Mouse (Mus musculus) kidney, postnatal 0 days (tissue): ENCODE measurements at regions not wholly inside any gene's neighbourhood (a gene's known extent, or its start where the extent isn't known, plus 50 kb on each side); places are given as distances from the start of the nearest gene placed in this dataset.
"Not testable (repeated sequence)": the region's sequence is repeated elsewhere in the genome, so short reads cannot be mapped to it uniquely, and the experiment has no call there.

Source experiments
- ATAC-seq: fragments of 200-750 bp; cut with Nextera tagmentation; replicated peaks from 2 replicates; pipeline ENCODE4 v1.8.0; 2017; ENCODE audit warnings: low read depth, moderate number of reproducible peaks, moderate TSS enrichment, moderate library complexity; ENCODE audit not compliant: low FRiP score
- DNase-seq: peaks from one replicate; pipeline ENCODE4 v3.0.0-alpha.2; 2016; ENCODE audit warnings: low spot score
- H3K27ac ChIP-seq: fragments of 300-500 bp; sonication (generic); 2 replicates; pipeline ENCODE4 v1.5.1; 2014; ENCODE audit warnings: mild to moderate bottlenecking
- H3K27me3 ChIP-seq: fragments of 300-500 bp; sonication (generic); 2 replicates; pipeline ENCODE4 v1.6.1; 2014; ENCODE audit warnings: low read length, mixed read lengths; ENCODE audit not compliant: insufficient read depth
- H3K36me3 ChIP-seq: fragments of 300-500 bp; sonication (generic); 2 replicates; pipeline ENCODE4 v1.6.1; 2014; ENCODE audit warnings: low read length, mixed read lengths; ENCODE audit not compliant: insufficient read depth
- H3K4me1 ChIP-seq: fragments of 300-500 bp; sonication (generic); replicated peaks from 2 replicates; pipeline ENCODE4 v1.6.1; 2014; ENCODE audit warnings: antibody characterized with exemption, low read length, mixed read lengths; ENCODE audit not compliant: insufficient read depth
- H3K4me2 ChIP-seq: fragments of 300-500 bp; sonication (generic); 2 replicates; pipeline ENCODE4 v1.6.1; 2014; ENCODE audit warnings: mild to moderate bottlenecking, low read length, moderate library complexity, mixed read lengths
- H3K4me3 ChIP-seq: fragments of 300-500 bp; sonication (generic); replicated peaks from 2 replicates; pipeline ENCODE4 v1.5.1; 2014; ENCODE audit warnings: low read depth, low read length
- H3K9ac ChIP-seq: fragments of 300-500 bp; sonication (generic); 2 replicates; pipeline ENCODE4 v1.6.1; 2014; ENCODE audit warnings: low read depth, low read length
- H3K9me3 ChIP-seq: fragments of 300-500 bp; sonication (generic); replicated peaks from 2 replicates; pipeline ENCODE4 v1.6.1; 2016; ENCODE audit warnings: low read length, inconsistent platforms, mixed read lengths
- CTCF ChIP-seq: IDR thresholded peaks from 2 replicates; pipeline ENCODE4 v1.5.1; 2016; ENCODE audit warnings: antibody characterized with exemption, low read depth, mild to moderate bottlenecking, moderate library complexity
- WGBS: fragments of 180-500 bp; shearing (Covaris S2); extraction: QIAGEN DNeasy Blood & Tissue Kit; methylation state at CpG from one replicate; pipeline ENCODE4 v1.1.7; 2014; 5-methylcytosine and 5-hydroxymethylcytosine counted together

DNA sequence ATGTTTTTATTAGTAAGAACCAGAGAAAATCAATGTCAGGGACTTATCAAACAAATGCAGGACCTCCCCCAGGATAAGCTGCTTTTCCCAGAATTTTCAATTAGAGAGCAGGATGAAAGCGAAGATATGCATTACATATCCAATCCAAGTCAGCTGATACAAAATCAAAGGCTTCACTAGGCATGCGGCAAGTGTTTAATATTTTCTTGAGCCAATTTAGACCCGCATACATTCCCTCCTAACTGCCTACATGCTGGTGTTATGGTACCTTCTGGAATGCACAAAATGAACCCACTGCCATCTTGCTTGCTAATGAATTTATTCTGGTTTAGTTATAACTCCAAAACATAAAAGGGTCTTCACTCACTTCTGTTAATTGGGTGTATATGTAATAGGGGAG, 112.9 kb upstream of the Prl start:
- H3K36me3 ChIP-seq, result no peaks in the 10 kb centered on the region
- no peak overlapping the region for H3K4me2 ChIP-seq
- no peak for TF ChIP-seq CTCF
- no peak overlapping the region for H3K27ac ChIP-seq
- 96% methylated on average over 3 of the region's 3 CpGs for WGBS
- no peak overlapping the region for H3K4me3 ChIP-seq
- no peak for DNase-seq
- ATAC-seq, result no peak
- H3K4me1 ChIP-seq, result no peaks in the 10 kb centered on the region
- H3K9me3 ChIP-seq, result no peaks in the 10 kb centered on the region
- no peaks in the 10 kb centered on the region for H3K27me3 ChIP-seq
- no peak overlapping the region for H3K9ac ChIP-seq

DNA sequence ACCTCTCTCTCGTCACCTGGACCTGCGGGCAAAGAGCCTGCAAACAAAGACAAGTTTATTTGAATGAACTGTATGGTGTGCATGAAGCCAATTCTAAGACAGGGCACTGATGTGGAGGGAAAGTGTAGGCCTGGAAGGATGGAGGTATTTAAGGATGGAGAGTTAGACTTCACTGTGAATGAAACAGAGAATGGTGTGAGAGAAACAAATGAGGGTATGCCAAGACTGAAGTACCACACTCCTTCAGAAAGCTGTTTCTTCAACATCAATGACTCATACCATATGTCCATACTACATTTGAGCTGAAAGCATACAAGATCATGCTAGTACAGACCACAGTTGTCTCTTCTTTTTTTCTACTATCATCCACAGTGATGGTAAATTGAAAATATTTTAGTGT, 105.9 kb upstream of the Prl start:
- DNase-seq, result no peak
- no peaks in the 10 kb centered on the region for H3K27me3 ChIP-seq
- H3K36me3 ChIP-seq, result no peaks in the 10 kb centered on the region
- H3K4me3 ChIP-seq, result no peak overlapping the region
- no peaks in the 10 kb centered on the region for H3K9me3 ChIP-seq
- ATAC-seq, result no peak
- H3K4me1 ChIP-seq, result no peaks in the 10 kb centered on the region
- no peak overlapping the region for H3K4me2 ChIP-seq
- no peak overlapping the region for H3K27ac ChIP-seq
- no peak overlapping the region for H3K9ac ChIP-seq
- WGBS, result 98% methylated on average over 2 of the region's 2 CpGs
- no peak for TF ChIP-seq CTCF

DNA sequence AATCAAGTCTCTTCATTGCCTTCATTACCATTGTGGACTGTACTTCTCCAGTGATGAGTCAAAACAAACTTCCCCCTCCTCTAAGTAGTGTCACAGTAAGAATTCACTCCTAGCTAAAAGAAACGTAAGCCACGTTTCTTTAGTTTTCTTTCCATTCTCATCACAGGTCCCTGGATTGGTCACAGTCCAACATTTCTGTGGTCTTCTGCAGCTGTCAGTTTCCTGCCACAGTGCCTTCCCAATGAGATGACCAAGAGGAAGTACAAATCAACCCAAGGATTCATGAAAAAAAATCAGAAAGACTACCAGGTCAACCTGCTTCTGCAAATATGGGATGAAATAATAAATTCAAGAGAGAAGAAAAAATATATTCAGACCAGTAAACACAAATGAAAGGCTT, 103.5 kb upstream of the Prl start:
- Histone ChIP-seq H3K27me3 (no peaks in the 10 kb centered on the region), H3K9ac (no peak overlapping the region), H3K27ac (no peak overlapping the region), H3K4me2 (no peak overlapping the region), H3K4me3 (no peak overlapping the region), H3K9me3 (no peaks in the 10 kb centered on the region), H3K4me1 (no peaks in the 10 kb centered on the region), H3K36me3 (no peaks in the 10 kb centered on the region)
- 74% methylated on average over 2 of the region's 2 CpGs for WGBS
- TF ChIP-seq CTCF, result no peak
- no peak for ATAC-seq
- DNase-seq, result no peak

DNA sequence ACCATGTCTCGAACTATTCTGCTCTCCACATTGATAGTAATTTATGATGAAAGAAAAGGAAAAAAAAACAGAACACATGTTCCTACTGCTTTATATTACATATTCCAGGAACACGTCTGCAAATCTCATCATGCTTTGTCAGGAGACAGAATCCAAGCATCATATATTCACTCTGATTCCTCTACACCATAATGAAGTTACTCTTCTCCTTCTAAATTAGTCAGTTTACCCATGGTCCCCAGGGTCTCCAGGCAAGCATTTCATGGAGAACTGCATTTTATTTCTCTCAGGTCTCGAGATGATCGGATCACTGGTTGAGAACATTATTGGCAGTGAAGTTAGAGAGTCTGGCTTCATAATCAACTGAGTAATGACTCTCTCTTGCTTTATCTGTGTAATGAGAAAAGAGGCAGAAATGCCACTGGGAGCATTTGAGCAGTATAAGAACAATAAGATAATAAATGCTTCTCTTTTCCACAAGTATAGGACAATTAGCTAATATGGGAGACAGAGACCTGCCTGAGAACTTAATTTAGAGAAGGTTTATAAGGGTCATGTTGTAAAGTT, 97.8 kb upstream of the Prl start:
- DNase-seq (no peak), ATAC-seq (no peak)
- TF ChIP-seq CTCF, result no peak
- Histone ChIP-seq H3K36me3 (no peaks in the 10 kb centered on the region), H3K4me3 (no peak overlapping the region), H3K27ac (no peak overlapping the region), H3K9ac (no peak overlapping the region), H3K27me3 (no peaks in the 10 kb centered on the region), H3K9me3 (no peaks in the 10 kb centered on the region), H3K4me2 (no peak overlapping the region), H3K4me1 (no peaks in the 10 kb centered on the region)
- WGBS, result 65% methylated on average over 4 of the region's 4 CpGs

DNA sequence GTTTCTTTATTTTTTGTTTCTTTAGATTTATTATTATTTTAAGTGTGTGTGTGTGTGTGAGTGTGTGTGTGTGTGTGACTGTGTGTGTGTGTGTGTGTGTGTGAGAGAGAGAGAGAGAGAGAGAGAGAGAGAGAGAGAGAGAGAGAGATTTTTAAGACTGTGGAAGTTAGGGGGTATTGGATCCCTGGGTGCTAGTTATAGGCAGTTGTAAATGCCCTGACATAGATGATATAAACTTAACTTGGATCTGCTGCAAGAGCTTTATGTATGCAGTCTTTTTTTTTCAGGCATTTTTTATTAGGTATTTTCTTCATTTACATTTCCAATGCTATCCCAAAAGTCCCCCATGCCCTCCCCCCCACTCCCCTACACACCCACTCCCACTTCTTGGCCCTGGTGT, 96.8 kb upstream of the Prl start:
- not testable (repeated sequence) for H3K4me3 ChIP-seq, ATAC-seq, H3K4me1 ChIP-seq, H3K4me2 ChIP-seq, H3K9me3 ChIP-seq, H3K27ac ChIP-seq, H3K27me3 ChIP-seq, H3K9ac ChIP-seq, DNase-seq, H3K36me3 ChIP-seq

DNA sequence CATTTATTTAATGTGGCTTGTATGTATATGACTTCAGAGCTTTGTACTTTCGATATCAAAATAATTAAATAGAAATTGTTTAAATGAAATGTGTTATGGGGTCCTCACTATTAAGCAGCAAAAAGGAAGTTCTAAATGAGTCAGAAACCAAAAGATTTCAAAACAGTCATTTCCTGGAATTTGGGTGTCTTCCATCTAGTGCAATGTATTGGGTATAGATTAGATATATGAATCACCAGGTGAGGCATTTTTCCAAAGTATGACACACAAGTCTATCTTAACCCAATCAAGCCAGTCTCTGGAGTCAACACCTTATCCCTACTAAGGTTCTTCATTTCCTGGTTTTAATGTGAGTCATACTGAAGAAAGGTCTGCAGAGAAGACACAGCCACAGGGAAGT, 81.3 kb upstream of the Prl start:
- Histone ChIP-seq H3K4me2 (no peak overlapping the region), H3K36me3 (no peaks in the 10 kb centered on the region), H3K9me3 (no peaks in the 10 kb centered on the region), H3K27ac (no peak overlapping the region), H3K4me3 (no peak overlapping the region), H3K4me1 (no peaks in the 10 kb centered on the region), H3K27me3 (no peaks in the 10 kb centered on the region), H3K9ac (no peak overlapping the region)
- DNase-seq (no peak), ATAC-seq (no peak)
- WGBS, result 95% methylated on average over 1 of the region's 1 CpGs
- TF ChIP-seq CTCF, result no peak

DNA sequence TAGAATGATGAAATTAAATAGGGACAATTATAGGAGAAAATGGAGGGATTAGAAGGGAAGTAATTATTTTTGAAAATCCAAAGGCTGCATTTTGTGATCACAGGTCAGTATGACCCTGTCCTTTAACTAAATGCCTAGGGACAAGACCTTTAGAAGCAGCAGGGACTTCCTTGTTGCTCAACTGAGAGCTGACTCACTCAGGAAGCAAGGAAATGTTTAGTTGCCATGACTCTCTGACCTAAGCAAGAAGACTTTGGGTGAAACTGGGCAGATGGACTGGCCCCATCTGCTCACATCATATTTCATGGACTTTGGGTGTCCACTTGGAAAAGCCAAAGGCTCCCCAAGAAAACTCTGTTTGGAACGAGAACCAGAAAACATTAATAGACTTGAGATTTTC, 76.9 kb upstream of the Prl start:
- Histone ChIP-seq H3K4me2 (no peak overlapping the region), H3K9ac (no peak overlapping the region), H3K36me3 (no peaks in the 10 kb centered on the region), H3K27me3 (no peaks in the 10 kb centered on the region), H3K4me1 (no peaks in the 10 kb centered on the region), H3K9me3 (no peaks in the 10 kb centered on the region), H3K4me3 (no peak overlapping the region), H3K27ac (no peak overlapping the region)
- DNase-seq (no peak), ATAC-seq (no peak)
- no peak for TF ChIP-seq CTCF
- 76% methylated on average over 1 of the region's 1 CpGs for WGBS
